Mouse (Mus musculus) MEL (cell line): ENCODE measurements around the gene Acsl5.

Source experiments
- CHD2 ChIP-seq: IDR thresholded peaks from 2 replicates; pipeline ENCODE4 v1.6.1; 2011; ENCODE audit warnings: low read length, improper control_type of control experiment
- CTCF ChIP-seq, 3 experiments: IDR thresholded peaks in 2 of 3; conservative IDR thresholded peaks in 1 of 3; 2 replicates each; pipeline ENCODE4 v1.5.1; 2011 to 2012; ENCODE audit warnings: low read length in 3 of 3, low read depth in 2 of 3, mild to moderate bottlenecking in 2 of 3, improper control_type of control experiment in 1 of 3, inconsistent platforms in 1 of 3, mixed read lengths in 1 of 3, moderate library complexity in 1 of 3; ENCODE audit not compliant: control insufficient read depth in 1 of 3, insufficient read depth in 1 of 3, poor library complexity in 1 of 3, severe bottlenecking in 1 of 3
- HCFC1 ChIP-seq: IDR thresholded peaks from 2 replicates; pipeline ENCODE4 v1.6.1; 2012; ENCODE audit warnings: low read depth, mild to moderate bottlenecking, inconsistent platforms, low read length, improper control_type of control experiment, moderate library complexity
- JUND ChIP-seq: IDR thresholded peaks from 2 replicates; pipeline ENCODE4 v1.6.1; 2011; ENCODE audit warnings: low read depth, mild to moderate bottlenecking, improper control_type of control experiment, low read length
- KAT2A ChIP-seq: conservative IDR thresholded peaks from 2 replicates; pipeline ENCODE4 v1.6.1; 2012; ENCODE audit warnings: low read depth, low read length, improper control_type of control experiment, inconsistent platforms
- MAZ ChIP-seq: IDR thresholded peaks from 2 replicates; pipeline ENCODE4 v1.6.1; 2012; ENCODE audit warnings: low read depth, mild to moderate bottlenecking, inconsistent platforms, low read length, improper control_type of control experiment
- MXI1 ChIP-seq: IDR thresholded peaks from 2 replicates; pipeline ENCODE4 v1.6.1; 2011; ENCODE audit warnings: mild to moderate bottlenecking, low read depth, low read length, improper control_type of control experiment
- POLR2A ChIP-seq, 2 experiments: IDR thresholded peaks; 2 replicates each; pipeline ENCODE4 v1.6.1; 2011 to 2012; ENCODE audit warnings: low read length in 2 of 2, mild to moderate bottlenecking in 2 of 2, control low read depth in 1 of 2, improper control_type of control experiment in 1 of 2, low read depth in 1 of 2, moderate library complexity in 1 of 2; ENCODE audit not compliant: control insufficient read depth in 1 of 2, insufficient read depth in 1 of 2, poor library complexity in 1 of 2
- POLR2AphosphoS2 ChIP-seq: IDR thresholded peaks from 2 replicates; pipeline ENCODE4 v1.6.1; 2011; ENCODE audit warnings: low read length, improper control_type of control experiment
- SIN3A ChIP-seq: IDR thresholded peaks from 2 replicates; pipeline ENCODE4 v1.6.1; 2012; ENCODE audit warnings: low read length, improper control_type of control experiment, inconsistent platforms
- TAL1 ChIP-seq: IDR thresholded peaks from 2 replicates; pipeline ENCODE4 v1.6.1; 2012; ENCODE audit warnings: mild to moderate bottlenecking, inconsistent platforms, low read length, moderate library complexity, mixed read lengths

DNA sequence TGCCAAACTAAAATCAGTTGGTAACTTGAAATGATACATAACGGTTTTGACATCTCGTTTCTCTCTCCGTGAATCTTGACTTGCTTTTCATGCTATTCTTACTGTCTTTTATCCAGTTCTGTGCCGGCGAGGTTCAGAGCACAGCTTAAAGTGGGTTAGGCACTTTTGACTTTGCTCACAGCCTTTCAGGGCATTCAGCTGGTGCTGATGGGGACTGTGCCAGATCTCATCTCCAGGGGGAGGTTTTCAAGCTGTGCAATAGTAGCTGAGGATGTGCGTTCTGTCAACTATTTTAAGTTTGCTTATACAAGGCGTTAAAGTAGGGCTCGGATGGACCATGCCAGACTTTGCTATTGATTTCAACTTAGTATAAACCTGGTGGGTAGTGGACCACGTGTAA, 85.3 kb downstream of the Acsl5 start:
- TF ChIP-seq HCFC1 (no peak), TAL1 (no peak), MAZ (no peak), JUND (no peak), CTCF (IDR thresholded peaks at IDR 0.05 in 2 of 3, conservative IDR thresholded peaks at IDR 0.05 in 1 of 3; ENCODE audit: control insufficient read depth in 1 of 3, insufficient read depth in 1 of 3, low read depth in 2 of 3, low read length in 3 of 3, poor library complexity in 1 of 3, severe bottlenecking in 1 of 3) (no peak), MXI1 (no peak), CHD2 (no peak), KAT2A (no peak), POLR2A (IDR thresholded peaks at IDR 0.05; ENCODE audit: control insufficient read depth in 1 of 2, insufficient read depth in 1 of 2, low read depth in 1 of 2, low read length in 2 of 2, poor library complexity in 1 of 2) (no peak), SIN3A (no peak), POLR2AphosphoS2 (no peak)
